Mouse (Mus musculus) CH12.LX (cell line): ENCODE data around the gene Wnk2. TPM values are rescaled to one million over a fixed set of nuclear protein-coding genes. Genes with fewer than 3 reads are reported as not detected.

Experiments used
- DNase-seq: peaks from one replicate; pipeline ENCODE4 v3.0.0-alpha.2; 2013; ENCODE audit errors: extremely low read depth
- H3K27ac ChIP-seq: 2 replicates; pipeline ENCODE4 v1.5.1; 2012; ENCODE audit warnings: low read depth, mild to moderate bottlenecking, control low read depth, moderate library complexity; ENCODE audit not compliant: insufficient read depth
- H3K27me3 ChIP-seq: replicated peaks from 2 replicates; pipeline ENCODE3; 2012; ENCODE audit warnings: inconsistent platforms
- H3K36me3 ChIP-seq, 2 experiments: replicated peaks in 1 of 2; 2 replicates each; pipeline versions ENCODE3 to v1.6.1; 2012; ENCODE audit warnings: inconsistent platforms in 1 of 2, low read length in 1 of 2, mild to moderate bottlenecking in 1 of 2, mixed read lengths in 1 of 2, moderate library complexity in 1 of 2; ENCODE audit not compliant: control insufficient read depth in 1 of 2, insufficient read depth in 1 of 2
- H3K4me1 ChIP-seq, 2 experiments: 2 replicates each; pipeline ENCODE4 v1.6.1; 2012; ENCODE audit warnings: inconsistent platforms in 1 of 2, moderate library complexity in 1 of 2; ENCODE audit not compliant: insufficient read depth in 2 of 2, control insufficient read depth in 1 of 2
- H3K4me2 ChIP-seq: 2 replicates; pipeline ENCODE4 v1.6.1; 2012; ENCODE audit warnings: low read depth, mild to moderate bottlenecking, control low read depth; ENCODE audit not compliant: poor library complexity, insufficient read depth, severe bottlenecking
- H3K4me3 ChIP-seq, 3 experiments: fragments of 150-350 bp in 1 of 3; sonication (generic) in 1 of 3; replicated peaks in 1 of 3; 2 replicates each; pipeline versions ENCODE3 to v1.5.1; 2011 to 2012; ENCODE audit warnings: low read depth in 2 of 3, low read length in 2 of 3, mild to moderate bottlenecking in 2 of 3, moderate library complexity in 2 of 3, control low read depth in 1 of 3, improper control_type of control experiment in 1 of 3, inconsistent platforms in 1 of 3, mixed read lengths in 1 of 3; ENCODE audit not compliant: poor library complexity in 1 of 3
- H3K79me2 ChIP-seq: replicated peaks from 2 replicates; pipeline ENCODE4 v1.6.1; 2012; ENCODE audit warnings: mild to moderate bottlenecking, moderate library complexity; ENCODE audit not compliant: control insufficient read depth, poor library complexity, insufficient read depth, severe bottlenecking; ENCODE audit errors: extremely low read depth
- H3K9ac ChIP-seq: 2 replicates; pipeline ENCODE4 v1.6.1; 2012; ENCODE audit warnings: low read depth, mild to moderate bottlenecking, control low read depth, moderate library complexity; ENCODE audit not compliant: insufficient read depth
- H3K9me3 ChIP-seq: replicated peaks from 2 replicates; pipeline ENCODE3; 2012; ENCODE audit warnings: low read length, inconsistent platforms, mixed read lengths
- CHD1 ChIP-seq: IDR thresholded peaks from 2 replicates; pipeline ENCODE4 v1.6.1; 2012; ENCODE audit warnings: low read depth, low read length, improper control_type of control experiment, inconsistent platforms
- CHD2 ChIP-seq: IDR thresholded peaks from 2 replicates; pipeline ENCODE4 v1.6.1; 2011; ENCODE audit warnings: low read length, improper control_type of control experiment
- GABPA ChIP-seq: IDR thresholded peaks from 2 replicates; pipeline ENCODE4 v1.6.1; 2012; ENCODE audit warnings: low read depth, low read length, improper control_type of control experiment, inconsistent platforms; ENCODE audit not compliant: insufficient replicate concordance
- HCFC1 ChIP-seq: IDR thresholded peaks from 2 replicates; pipeline ENCODE4 v1.6.1; 2012; ENCODE audit warnings: low read depth, mild to moderate bottlenecking, inconsistent platforms, low read length, improper control_type of control experiment
- IRF4 ChIP-seq: IDR thresholded peaks from 2 replicates; pipeline ENCODE4 v1.6.1; 2014; ENCODE audit warnings: low read depth, mild to moderate bottlenecking, inconsistent platforms, low read length, improper control_type of control experiment
- JUN ChIP-seq: IDR thresholded peaks from 2 replicates; pipeline ENCODE4 v1.6.1; 2011; ENCODE audit warnings: low read depth, mild to moderate bottlenecking, low read length, improper control_type of control experiment, moderate library complexity; ENCODE audit not compliant: insufficient read depth
- JUND ChIP-seq: conservative IDR thresholded peaks from 2 replicates; pipeline ENCODE4 v1.6.1; 2011; ENCODE audit warnings: low read depth, low read length, improper control_type of control experiment
- MAX ChIP-seq: IDR thresholded peaks from 2 replicates; pipeline ENCODE4 v1.6.1; 2011; ENCODE audit warnings: low read length, improper control_type of control experiment
- MAZ ChIP-seq: IDR thresholded peaks from 2 replicates; pipeline ENCODE4 v1.6.1; 2012; ENCODE audit warnings: low read depth, mild to moderate bottlenecking, inconsistent platforms, low read length, improper control_type of control experiment, moderate library complexity
- MEF2A ChIP-seq: IDR thresholded peaks from 2 replicates; pipeline ENCODE4 v1.6.1; 2014; ENCODE audit warnings: low read depth, mild to moderate bottlenecking, inconsistent platforms, low read length, improper control_type of control experiment, borderline replicate concordance
- MXI1 ChIP-seq: IDR thresholded peaks from 2 replicates; pipeline ENCODE4 v1.6.1; 2011; ENCODE audit warnings: mild to moderate bottlenecking, low read depth, low read length, improper control_type of control experiment
- MYC ChIP-seq: IDR thresholded peaks from 2 replicates; pipeline ENCODE4 v1.6.1; 2011; ENCODE audit warnings: low read depth, mild to moderate bottlenecking, improper control_type of control experiment, low read length
- NRF1 ChIP-seq: IDR thresholded peaks from 2 replicates; pipeline ENCODE4 v1.6.1; 2014; ENCODE audit warnings: low read depth, mild to moderate bottlenecking, inconsistent platforms, low read length, improper control_type of control experiment, moderate library complexity
- TCF12 ChIP-seq: IDR thresholded peaks from 2 replicates; pipeline ENCODE4 v1.6.1; 2014; ENCODE audit warnings: low read depth, mild to moderate bottlenecking, inconsistent platforms, low read length, improper control_type of control experiment
- UBTF ChIP-seq: IDR thresholded peaks from 2 replicates; pipeline ENCODE4 v1.6.1; 2012; ENCODE audit warnings: low read depth, mild to moderate bottlenecking, inconsistent platforms, low read length, improper control_type of control experiment, moderate library complexity
- ZMIZ1 ChIP-seq: IDR thresholded peaks from 2 replicates; pipeline ENCODE4 v1.6.1; 2012; ENCODE audit warnings: low read depth, mild to moderate bottlenecking, inconsistent platforms, low read length, improper control_type of control experiment
- dilution Hi-C: fragments of 300-500 bp; cut with MboI; formaldehyde crosslinking; loops from 2 replicates; pipeline ENCODE4 v1.14.3; 2020; ENCODE audit warnings: low sequenced_read_pairs; ENCODE audit not compliant: extremely low pct_unique_long_range_greater_than_20kb, extremely low pct_ligation_motif_present
- in situ Hi-C: fragments of 300-500 bp; cut with MboI; formaldehyde crosslinking; loops from 3 replicates; pipeline ENCODE4 v1.14.3; 2019; ENCODE audit warnings: low sequenced_read_pairs, low pct_ligation_motif_present, low pct_unique_long_range_greater_than_20kb, mixed read lengths
- polyA plus RNA-seq: library from polyadenylated mRNA; unstranded; fragments of >175 nt; gene quantifications from 2 replicates; pipeline ENCODE4 v1.2.1, GENCODE M21; 2012; ENCODE audit warnings: low read depth; ENCODE audit not compliant: insufficient read length
- total RNA-seq, 2 experiments: library from RNA; depleted of rRNA; stranded (reverse); fragments of 300-350 nt in 1 of 2; fragments of >200 nt in 1 of 2; gene quantifications; 2 replicates each; pipeline ENCODE4 v1.2.3; 2012 to 2014

Wnk2 gene
- total and polyA plus RNA-seq, 3 experiments: 0.04 TPM; not detected in 2

- TF ChIP-seq CHD1: no peak
- TF ChIP-seq ZMIZ1: no peak
- TF ChIP-seq IRF4: no peak
- no peak for TF ChIP-seq GABPA
- no peak for TF ChIP-seq MYC
- no peak for TF ChIP-seq MAZ
- no peak for TF ChIP-seq NRF1
- no peak for TF ChIP-seq MEF2A
- TF ChIP-seq JUN: no peak
- no peak for TF ChIP-seq JUND
- TF ChIP-seq, all 38 proteins: peak for 0
- Histone ChIP-seq H3K4me1 (peaks cover 14 to 64% of the 10 kb centered on the region in 2 experiments), H3K79me2 (no peaks in the 10 kb centered on the region), H3K9ac (no peak overlapping the region), H3K27me3 (no peaks in the 10 kb centered on the region), H3K4me2 (no peak overlapping the region), H3K9me3 (no peaks in the 10 kb centered on the region), H3K36me3 (peaks cover 2 to 33% of the 10 kb centered on the region in 2 experiments), H3K4me3 (no peak overlapping the region), H3K27ac (no peak overlapping the region)
- DNase-seq: no peak
- in situ Hi-C loops: loop anchor here (25.0 kb wide), 2 partner anchors 331 to 531 kb away; partner anchors contain the start of genes Barx1 and Phf2
- dilution Hi-C loops: no loop called here
Observed at GRCm38 (mm10) chr13:49193650-49194049, 45.8 kb upstream of the Wnk2 start.

GRCm38 (mm10) chr13:49192156-49192855 is 44.5 kb upstream of the Wnk2 start:
- H3K27me3 ChIP-seq: no peaks in the 10 kb centered on the region
- dilution Hi-C loops: no loop called here
- no peaks in the 10 kb centered on the region for H3K79me2 ChIP-seq
- no peak overlapping the region for H3K4me3 ChIP-seq
- in situ Hi-C loops: loop anchor here (25.0 kb wide), 2 partner anchors 330 to 530 kb away; partner anchors contain the start of genes Barx1 and Phf2
- no peaks in the 10 kb centered on the region for H3K9me3 ChIP-seq
- H3K27ac ChIP-seq: no peak overlapping the region
- H3K36me3 ChIP-seq: peaks cover 2 to 33% of the 10 kb centered on the region in 2 experiments
- DNase-seq: no peak
- no peak overlapping the region for H3K9ac ChIP-seq
- no peak overlapping the region for H3K4me2 ChIP-seq
- H3K4me1 ChIP-seq: peaks cover 20 to 63% of the 10 kb centered on the region in 2 experiments
- no peak for TF ChIP-seq MAZ
- TF ChIP-seq UBTF: no peak
- TF ChIP-seq CHD2: no peak
- no peak for TF ChIP-seq TCF12
- TF ChIP-seq MXI1: no peak
- no peak for TF ChIP-seq HCFC1
- no peak for TF ChIP-seq MAX
- no peak for TF ChIP-seq NRF1
